Mouse (Mus musculus) adrenal gland (tissue): ENCODE results near the gene Galns.
"Not testable (repeated sequence)": the region's sequence is repeated elsewhere in the genome, so short reads cannot be mapped to it uniquely, and the experiment has no call there.

ENCODE experiments used
- intact Hi-C: fragments of 180-260 bp; cut with DNase I; formaldehyde crosslinking; loops from one replicate; pipeline ENCODE4 v1.15.1; 2025

Galns gene

DNA sequence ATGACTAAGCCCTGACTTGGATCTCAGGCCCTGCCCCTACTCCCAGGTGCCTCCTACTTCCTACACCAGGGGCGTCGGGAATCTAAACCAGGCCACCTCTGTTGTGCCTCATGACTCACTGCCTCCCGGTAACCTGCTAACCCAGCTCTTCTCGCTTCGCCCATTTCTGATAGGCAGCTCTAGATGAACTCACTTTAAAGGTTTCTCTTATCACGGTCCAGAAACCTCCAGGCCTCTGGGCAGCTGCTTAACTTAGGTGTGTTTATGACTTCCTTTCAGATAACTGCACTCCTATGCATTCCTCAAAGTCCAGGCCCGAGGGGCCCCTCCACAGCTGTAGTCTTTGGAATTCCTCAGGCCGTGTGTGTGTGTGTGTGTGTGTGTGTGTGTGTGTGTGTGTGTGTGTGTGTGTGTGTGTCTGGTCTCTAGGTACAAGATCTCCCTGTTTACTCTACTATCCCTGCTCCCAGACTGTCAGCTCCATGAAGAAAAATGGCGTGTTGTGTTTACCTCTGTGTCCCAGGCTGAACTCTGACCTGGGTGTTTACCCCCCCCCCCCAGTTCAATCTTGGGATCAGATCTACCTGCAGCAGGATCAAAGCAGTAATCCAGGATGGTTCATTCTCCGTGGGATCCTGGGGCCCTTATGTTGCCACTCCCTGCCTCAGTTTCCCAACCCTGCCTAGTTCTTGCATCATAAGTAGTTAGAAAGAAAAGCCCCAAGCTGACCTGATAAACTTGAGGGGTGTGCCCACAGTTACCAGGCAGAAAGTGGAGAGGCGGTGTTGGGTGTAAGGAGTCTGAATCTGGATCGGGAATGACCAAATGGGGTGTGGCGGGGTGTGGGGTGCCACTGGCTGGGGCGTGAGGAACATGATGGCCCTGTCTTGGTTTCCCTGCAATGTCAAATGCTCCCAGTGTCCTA, 24.9 kb upstream of the Galns start:
- intact Hi-C loops: no loop called here

DNA sequence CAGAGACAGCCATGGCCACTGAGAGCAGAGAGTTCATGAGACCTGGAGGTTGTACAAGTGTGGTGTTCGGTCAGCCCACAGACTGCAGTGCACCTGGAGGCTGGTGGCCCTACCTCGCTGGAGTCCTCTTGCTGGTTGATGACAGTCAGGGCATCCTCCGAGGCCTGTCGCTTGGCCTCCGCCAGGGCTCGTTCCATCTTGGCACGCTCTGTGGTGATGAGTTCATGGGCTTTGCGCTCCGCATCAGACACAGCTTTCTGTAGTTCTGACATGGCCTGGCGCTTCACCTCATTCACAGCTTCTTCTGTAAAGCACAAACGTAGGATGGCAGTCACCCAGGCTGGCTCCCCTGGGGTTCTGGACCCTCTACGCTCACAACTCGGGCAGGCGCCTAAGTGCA, 21.9 kb upstream of the Galns start:
- intact Hi-C loops: no loop called here

DNA sequence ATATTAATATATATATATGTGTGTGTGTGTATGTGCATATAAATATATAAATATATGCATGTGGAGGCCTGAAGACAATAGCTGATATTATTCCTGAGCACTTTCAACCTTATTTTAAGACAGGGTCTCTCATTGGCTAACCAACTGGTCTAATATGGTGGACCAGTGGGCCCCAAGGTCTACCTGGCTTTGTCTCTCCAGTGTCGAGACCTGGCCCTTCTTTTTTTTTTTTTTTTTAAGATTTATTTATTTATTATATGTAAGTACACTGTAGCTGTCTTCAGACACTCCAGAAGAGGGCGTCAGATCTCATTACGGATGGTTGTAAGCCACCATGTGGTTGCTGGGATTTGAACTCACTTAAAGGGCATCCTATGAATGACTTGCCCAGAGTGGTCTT, 20.9 kb upstream of the Galns start:
- intact Hi-C loops: not testable (repeated sequence)

DNA sequence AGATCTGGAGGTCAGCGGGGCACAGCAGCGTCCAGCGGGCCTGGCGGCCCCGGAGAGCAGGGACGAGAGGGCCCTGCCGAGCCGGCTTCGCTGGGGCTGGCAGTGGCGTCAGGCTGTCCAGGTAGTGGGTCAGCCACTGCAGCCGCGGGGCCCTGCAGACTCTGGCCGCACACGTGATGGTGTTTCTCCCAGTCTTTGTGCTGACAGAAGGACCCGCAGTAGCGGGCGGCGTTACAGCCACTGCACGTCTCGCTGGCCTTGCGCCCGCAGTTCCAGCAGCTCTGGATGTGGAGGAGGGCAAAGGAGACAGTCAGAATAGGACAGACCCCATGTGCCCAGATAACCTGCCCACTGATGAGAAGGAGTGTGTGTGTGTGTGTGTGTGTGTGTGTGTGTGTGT, 19.4 kb upstream of the Galns start:
- intact Hi-C loops: no loop called here

DNA sequence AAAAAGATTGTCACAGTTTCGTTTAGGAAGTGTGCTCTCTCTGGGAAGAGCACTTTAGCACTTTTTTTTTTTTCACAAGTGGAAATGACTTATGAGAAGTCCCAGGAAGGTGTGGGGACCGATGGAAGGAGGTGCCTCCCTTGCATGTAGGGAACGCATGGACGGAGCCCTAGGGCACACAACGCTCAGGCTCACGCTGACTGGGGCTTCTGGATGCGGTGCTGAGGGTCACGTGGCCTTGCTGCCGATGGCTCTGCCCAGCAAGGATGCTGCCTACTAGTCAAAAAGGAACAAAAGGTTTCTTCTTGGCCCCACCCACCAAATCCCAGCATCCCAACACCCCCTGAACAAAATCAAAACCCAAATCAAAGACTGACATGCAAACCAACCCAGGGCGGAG, 18.1 kb upstream of the Galns start:
- intact Hi-C loops: no loop called here

DNA sequence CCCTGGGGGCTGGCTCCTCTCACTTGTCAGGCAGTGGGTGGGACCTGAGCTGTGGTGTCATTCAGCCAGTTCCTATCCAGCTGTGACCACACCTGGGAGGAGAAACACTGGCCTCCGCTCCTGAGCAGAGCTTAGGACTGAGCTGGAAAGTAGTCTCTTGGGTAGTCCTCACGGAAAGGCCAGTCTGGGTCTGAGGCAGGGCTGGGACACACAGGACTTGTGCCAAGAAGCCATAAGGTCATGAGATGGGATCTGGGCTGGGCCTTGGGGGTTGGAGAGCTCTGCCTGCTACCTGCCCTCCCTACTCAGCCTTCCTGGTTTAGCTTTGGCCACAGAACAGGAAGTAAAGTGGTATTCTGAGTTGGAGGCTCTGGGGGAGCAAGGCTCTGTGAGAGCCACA, 15.6 kb upstream of the Galns start:
- intact Hi-C loops: no loop called here

DNA sequence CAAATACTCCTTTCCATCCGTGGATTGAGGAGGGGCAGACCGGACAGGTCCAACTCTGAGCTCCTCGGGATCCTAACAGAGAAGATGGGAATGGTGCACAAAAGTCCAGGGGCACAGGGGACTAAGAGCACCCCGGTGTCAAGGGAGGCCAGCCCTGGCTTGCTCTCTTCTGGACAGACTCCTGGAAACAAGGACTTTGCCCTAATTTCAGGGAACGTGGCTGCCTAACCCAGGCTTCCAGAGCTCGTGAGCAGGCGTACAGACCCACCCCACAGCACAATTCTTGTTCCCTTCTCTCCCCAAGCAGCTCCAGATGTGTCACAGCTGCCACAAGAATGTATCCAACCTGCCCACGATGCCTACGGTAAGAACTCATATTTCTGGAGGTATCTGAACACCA, 14.5 kb upstream of the Galns start:
- intact Hi-C loops: no loop called here

DNA sequence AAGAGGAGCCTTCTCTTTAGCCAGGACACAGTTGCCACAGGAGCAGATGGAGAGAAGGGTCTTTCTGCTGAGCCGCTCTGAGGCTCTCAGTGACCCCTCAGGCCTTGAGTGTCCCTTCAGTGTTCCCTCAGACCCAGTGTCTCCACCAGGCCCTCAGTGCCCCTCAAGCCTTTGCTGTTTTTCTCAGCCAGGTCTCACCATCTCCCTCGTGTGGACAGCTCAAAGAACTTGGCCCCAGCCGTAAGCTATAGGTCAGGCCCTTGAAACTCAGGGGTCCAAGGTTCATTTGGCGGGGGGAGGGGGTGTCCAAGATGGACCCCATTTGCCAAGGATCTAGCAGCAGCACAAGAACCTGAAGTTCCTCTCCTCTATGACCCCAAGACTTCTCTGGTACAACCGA, 13.4 kb upstream of the Galns start:
- intact Hi-C loops: loop anchor here (5.0 kb wide), 1 partner anchor 53 kb away; no protein-coding TSS in a partner anchor

DNA sequence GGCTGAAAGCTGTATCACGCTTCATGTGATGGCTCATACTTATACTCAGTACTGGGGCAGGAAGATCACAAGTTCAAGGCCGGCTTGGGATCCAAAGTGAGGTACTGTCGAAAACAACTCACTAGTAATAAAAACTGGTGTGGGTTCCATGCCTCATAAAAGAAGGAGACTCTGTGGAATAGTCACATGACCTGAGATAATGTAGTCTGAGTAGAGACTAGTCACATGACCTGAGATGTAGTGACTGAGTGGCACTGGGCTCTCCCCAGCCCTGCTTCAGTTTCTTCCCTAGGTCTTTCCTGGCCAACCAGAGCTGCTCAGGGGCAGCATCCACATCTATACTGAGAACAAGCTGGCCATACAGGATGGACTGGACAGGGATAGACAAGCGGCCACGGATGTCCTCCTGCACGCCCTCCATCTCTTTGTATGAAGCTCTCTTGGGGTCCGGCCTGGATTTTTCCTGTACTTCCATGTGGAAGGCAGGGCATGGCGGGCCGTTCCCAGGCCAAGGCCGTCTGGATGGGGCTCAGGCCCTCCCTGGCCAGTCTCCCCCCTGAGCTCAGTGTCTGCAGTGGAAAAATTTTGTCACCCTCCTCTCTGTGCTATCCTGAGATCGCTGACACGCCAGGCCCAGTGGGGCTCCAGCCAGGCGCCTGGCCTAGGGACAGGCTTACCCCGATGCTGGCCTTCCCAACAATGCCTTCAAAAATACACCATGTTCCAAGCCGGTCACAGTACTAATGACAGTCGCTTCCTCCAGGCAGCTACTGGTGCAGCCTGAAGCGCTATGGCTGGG, 12.8 kb upstream of the Galns start:
- intact Hi-C loops: loop anchor here (5.0 kb wide), 1 partner anchor 53 kb away; no protein-coding TSS in a partner anchor

DNA sequence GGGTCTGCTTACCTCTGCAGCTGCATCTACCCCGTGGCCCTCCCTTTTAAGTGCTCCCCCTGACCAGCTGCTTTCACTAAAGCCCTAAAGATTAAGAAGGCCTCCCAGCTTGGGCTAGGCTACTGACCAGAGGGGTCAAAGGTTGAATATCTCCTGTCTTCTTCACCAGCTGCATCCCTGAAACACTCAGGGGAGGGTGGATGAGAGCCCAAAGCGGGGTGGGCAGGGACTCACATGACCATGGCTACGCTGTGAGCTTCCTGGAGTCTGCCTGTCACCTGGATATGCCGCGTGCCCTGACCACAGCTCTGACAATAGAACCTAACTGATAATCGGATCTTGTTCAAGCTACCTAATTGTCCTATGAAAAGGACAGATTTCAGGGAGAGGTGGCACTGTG, 11.5 kb upstream of the Galns start, which contains the start of gene Pabpn1l:
TSS of gene Pabpn1l (minus strand) at position 13 of the 400 bp plus-strand sequence.
- intact Hi-C loops: loop anchor here (5.0 kb wide), 1 partner anchor 55 kb away; no protein-coding TSS in a partner anchor

DNA sequence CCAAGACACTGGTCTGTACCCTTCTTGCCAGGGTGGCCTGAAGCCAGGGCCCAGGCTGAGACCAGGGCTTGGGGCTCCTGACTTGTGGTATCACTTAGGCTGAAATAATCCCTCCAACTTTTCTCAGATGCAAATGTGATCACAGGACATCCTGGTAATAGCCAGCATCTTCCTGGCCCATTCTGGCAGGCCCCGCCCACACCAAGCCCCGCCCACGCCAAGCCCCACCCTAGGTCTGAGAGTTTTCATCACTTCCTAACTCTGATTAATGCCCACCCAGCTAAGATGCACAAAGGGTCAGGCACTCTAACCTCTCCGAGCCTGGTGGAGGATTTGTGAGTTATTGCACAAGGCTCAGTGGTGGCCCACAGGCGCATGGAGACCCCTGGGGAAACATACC, 9.2 kb upstream of the Galns start:
- intact Hi-C loops: loop anchor here (5.0 kb wide), 1 partner anchor 57 kb away; no protein-coding TSS in a partner anchor

DNA sequence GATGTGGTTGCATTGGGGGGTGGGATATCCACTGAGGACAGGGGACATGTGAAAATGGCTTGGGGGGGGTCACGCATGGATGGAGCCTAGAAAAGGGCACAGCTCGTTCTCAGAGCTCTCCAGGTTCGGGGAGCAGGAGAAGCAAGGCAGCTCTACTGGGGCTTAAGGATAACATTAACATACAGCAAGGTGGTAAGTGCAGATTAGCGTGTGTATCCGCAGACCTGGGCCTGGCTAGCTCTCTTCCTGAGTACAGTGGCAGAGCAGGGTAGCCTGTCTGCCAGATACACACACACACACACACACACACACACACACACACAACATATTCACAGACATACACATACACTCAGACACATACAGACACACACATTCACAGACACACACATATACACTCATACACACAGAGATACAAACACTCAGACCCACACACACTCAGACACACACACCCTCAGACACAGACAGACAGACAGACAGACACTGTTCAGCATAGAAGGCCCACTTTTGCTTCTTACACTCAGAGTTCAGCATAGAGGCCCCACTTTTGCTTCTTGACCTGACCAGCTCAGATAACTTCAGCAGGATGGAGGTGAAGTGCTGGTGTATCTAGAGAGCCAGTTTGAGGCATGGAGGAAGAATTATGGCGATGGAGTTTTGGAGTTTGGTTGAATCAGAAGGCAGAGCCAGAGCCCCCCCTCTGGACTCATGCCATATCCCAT, 7.6 kb upstream of the Galns start:
- intact Hi-C loops: loop anchor here (1.0 to 10.0 kb wide), 2 partner anchors 211 to 596 kb away; partner anchors contain the start of genes Chmp1a and Spata33

DNA sequence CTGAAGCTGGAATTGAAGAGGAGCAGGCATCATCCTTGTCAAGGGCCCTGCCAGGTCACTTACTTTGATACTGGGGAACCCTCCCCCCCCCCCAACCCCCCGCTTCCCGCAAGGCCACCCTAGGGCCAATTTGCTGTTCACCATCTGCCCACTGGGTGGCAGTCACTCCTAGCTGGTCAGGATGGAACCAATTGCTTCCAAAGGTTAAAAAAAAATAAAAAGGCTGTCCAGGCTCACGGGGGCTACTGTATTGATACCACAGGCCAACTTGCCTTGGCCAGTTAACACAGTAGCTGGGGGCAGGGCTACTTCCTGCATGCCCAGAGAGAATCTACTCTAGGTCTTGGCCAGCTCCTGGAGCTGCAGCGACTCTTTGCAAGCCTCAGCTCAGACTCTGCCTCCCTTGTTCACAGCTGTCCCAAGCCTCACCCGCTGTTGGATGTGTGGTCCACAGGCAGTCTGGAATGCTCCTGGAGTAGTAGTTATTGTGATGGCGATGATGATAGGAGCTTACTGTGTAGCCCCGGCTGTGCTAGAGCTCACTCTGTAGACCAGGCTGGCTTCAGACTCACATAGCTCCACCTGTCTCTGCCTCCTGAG, 6.8 kb upstream of the Galns start:
- intact Hi-C loops: loop anchor here (1.0 to 10.0 kb wide), 2 partner anchors 212 to 597 kb away; partner anchors contain the start of genes Chmp1a and Spata33

DNA sequence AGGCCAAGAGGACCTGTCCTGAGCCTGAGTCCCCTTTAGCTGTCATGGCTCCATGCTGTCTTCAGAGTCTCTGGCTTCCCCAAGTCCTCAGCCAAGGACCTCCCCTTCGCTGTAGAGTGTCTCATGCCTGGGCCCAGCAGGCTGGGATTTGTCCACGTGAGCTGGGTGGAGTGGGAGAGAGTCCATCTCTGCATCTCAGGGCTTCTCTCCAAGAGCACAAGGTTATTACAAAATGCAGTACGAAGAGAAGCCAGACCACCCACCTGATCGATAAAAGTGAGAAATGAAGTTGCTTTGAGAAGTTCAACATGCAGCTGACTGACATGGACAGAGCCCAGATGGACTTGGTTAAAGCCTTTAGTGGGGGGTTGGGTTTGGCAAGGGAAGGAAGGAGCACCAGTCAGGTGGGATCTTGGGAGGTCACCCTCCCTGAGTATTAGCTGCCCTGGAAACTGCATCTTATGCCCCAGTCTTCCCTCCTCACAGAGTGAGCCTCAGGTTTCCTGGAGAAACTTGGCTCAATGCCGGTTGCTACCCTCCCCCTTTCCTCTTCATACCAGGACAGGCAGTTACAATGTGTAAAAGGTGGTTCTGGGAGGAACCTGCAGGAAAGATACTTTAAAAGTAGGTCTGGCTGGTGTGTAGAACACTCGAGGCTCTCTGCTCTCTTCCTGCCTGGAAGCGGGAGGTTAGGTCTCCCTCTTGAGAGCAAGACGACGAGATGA, 5.1 kb upstream of the Galns start:
- intact Hi-C loops: loop anchor here (10.0 kb wide), 1 partner anchor 598 kb away; the partner anchor contains the start of genes Chmp1a and Spata33

DNA sequence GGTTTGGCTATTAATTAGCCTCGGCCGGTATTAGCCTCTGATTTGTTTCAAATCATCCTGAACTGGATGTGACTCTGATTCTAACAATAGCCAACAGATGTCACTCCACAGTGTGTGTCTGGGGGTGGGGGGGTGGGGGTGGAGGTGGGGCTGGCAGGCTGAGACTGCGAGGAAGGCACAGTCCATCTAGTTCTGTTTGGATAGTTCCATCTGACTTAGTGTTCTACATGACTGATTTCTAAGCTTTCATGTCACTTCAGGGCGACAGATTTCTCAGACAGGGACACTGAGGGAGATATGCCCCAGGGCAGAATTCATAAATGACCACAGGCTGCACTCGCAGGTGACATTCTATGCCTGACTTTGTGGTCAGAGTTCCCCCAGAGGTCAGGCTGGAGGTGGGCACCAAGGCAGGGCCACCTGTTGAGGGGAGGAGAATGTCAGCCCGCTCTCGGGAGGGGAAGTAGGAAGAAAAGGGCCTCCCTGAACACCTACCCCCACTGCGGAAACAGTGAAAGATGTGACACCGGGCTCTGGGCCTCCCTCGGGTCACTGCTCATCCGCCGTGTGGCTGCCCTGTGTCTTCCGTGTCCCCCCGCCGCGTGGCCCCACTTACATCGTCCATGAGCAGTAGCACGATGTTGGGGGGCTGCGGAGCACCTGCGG, 518 bp downstream of the Galns start:
- intact Hi-C loops: loop anchor here (5.0 to 10.0 kb wide), 3 partner anchors 43 to 604 kb away; partner anchors contain the start of genes Cdt1, Chmp1a and Spata33

DNA sequence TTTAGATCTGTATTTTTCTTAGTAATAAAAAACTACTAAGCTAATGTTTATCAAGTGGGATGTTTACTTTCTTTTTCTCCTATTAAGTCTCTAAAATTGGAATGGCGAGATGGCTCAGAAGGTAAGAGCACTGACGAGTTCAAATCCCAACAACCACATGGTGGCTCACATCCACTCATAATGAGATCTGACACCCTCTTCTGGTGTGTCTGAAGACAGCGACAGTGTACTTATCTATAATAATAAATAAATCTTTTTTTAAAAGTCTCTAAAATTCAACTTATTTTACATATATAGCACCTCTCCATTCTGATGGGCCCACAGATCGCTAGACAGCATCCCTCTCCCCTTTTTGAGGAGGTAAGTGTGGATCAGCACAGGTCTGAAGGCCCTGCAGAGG, 1.1 kb downstream of the Galns start:
- intact Hi-C loops: loop anchor here (5.0 to 10.0 kb wide), 3 partner anchors 43 to 605 kb away; partner anchors contain the start of genes Cdt1, Chmp1a and Spata33

DNA sequence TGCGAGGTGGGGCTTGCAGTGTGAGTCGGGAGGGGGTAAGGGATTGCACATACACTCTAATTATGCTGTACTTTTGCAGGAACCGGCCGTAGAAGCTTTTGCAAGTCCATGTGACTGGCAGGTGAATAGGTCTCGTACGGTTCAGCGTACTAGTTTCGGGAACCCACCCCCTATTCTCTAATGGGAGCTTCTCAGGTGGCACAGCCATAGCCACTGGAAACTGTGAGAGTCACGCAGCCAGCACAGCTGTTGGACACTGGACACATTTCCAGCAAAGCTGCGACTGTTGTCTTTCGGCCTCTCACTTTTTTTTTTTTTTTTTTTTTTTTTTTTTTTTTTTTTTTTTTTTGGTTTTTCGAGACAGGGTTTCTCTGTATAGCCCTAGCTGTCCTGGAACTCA, 4.5 kb downstream of the Galns start:
- intact Hi-C loops: no loop called here

DNA sequence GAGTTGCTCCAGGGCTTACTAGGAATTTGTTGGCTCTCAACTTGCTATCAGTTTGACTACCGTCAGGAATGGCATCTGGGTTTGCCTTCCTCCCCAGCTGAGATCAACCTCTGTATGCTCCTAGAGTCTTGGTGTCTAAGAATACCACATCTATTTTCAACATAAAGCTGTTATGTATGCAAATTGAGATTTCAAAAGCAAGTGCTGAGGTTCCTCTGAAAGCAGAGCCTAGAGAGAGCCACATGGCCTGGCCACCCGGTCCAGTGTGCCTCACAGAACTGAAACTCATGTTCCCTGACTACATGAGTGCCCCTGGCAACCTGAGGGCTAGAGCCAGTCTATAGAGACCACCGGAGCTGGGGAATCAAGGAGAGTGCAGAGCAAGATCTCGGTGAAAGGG, 5.9 kb downstream of the Galns start:
- intact Hi-C loops: no loop called here

DNA sequence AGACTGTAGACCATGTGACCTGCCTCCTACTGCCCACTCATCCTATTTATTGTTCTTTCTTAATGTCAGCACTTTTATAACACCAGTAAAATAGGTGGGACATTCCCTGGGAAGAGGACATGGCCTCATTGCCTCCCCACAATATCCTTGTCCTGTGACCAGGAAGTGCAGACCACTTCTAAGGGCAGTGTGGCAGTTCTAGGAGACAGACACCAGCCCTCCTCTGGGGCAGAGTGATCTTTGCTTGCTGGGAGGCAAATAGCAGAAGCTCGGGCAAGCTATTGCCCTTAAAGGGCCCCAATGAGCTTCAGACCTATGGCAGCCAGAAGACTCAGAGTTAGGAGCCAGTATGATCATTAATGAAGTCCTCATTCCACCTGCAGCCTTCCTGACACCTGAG, 6.6 kb downstream of the Galns start:
- intact Hi-C loops: no loop called here
